Mouse (Mus musculus) frontal cortex, postnatal 10 days (tissue): ENCODE results near the gene Ptms.

ENCODE experiments used
- DNase-seq, 2 experiments: peaks; one replicate each; pipeline ENCODE4 v3.0.0; 2022; ENCODE audit warnings: low spot score in 2 of 2, mixed read lengths in 1 of 2

Ptms gene

DNA sequence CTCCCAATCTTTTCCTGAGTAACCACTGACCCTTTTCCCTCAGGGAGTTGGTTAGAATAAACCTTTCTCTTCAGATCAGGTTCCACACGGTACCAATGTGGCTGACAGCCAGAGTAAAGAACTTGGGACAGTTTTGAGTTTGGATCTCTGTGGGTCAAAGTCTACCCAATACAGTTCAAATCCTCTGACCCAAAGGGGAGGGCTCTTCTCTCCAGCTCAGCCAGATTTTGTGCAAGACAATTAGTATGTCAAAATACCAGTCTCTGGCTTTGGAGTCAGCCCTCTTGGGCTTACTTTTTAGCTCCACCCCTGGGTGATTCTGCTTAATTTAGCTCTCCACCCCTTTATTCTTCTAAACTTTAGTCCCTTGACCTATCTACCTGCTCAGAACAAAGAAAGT is 10.3 kb upstream of the Ptms start:
- no peak for DNase-seq

DNA sequence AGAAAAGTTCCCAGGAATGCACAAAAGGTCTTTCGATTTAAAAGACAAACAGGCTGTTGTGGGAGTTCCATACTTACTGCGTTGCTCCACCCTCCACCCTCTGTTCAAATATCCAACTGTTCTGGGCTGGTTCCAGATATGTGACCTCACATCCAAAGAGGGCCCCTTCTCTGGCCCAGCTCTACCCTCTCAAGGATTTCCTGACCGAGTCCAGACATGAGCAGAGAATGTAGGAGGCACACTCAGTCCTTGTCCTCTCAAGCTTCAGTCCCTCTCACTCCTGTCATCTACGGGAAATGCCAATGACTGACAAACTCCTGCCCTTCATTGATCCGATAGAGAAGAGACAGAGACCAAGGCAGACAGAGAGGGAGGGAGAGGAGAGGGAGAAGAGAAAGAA is 6.0 kb upstream of the Ptms start:
- DNase-seq = no peak

DNA sequence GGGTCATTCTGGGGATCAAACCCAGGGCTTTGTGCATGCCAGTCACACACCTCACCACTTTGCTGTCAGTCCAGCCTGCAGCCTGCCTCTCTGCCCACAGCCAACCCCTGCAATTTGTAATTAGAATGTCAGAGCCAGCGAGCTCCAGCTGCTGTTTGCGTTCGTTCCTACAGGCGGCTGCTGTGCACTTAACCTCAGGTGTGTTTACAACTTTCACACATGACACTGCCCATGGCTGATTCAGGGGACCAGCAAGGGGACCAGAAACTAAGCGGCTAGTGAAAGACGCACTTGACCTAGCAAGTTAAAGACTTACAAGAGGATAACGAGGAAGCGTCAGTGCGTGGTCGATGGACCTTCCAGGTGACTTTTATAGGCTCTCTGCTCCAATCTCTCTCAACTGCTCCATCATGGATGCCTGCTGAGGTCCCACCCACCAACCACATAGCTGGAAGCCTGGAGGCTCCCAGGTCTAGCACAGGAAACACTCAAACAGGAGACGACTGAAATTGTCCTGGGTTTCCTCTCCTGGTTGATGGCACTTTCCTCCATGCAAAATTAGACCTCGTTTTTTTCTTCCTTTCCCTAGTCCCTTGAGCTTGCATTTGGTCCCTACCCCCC is 5.4 kb upstream of the Ptms start:
- DNase-seq = no peak

DNA sequence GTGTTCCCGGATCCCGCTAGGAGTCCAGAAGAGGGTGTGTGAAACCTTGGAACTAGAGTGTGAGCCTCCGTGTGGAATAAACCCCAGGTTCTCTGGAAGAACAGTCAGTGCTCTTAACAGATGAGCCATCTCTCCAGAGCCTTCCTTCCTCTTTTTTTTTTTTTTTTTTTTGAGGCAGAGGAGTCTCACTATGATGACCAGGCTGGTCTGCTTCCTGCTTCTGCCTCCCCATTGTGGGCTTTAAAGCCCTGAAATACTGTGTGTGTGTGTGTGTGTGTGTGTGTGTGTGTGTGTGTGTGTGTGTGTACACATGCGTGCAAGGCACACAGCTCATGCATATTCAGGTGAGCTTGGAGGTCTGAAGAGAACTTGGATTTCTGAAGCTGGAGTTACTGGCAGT is 1.6 kb upstream of the Ptms start:
- DNase-seq = no peak

DNA sequence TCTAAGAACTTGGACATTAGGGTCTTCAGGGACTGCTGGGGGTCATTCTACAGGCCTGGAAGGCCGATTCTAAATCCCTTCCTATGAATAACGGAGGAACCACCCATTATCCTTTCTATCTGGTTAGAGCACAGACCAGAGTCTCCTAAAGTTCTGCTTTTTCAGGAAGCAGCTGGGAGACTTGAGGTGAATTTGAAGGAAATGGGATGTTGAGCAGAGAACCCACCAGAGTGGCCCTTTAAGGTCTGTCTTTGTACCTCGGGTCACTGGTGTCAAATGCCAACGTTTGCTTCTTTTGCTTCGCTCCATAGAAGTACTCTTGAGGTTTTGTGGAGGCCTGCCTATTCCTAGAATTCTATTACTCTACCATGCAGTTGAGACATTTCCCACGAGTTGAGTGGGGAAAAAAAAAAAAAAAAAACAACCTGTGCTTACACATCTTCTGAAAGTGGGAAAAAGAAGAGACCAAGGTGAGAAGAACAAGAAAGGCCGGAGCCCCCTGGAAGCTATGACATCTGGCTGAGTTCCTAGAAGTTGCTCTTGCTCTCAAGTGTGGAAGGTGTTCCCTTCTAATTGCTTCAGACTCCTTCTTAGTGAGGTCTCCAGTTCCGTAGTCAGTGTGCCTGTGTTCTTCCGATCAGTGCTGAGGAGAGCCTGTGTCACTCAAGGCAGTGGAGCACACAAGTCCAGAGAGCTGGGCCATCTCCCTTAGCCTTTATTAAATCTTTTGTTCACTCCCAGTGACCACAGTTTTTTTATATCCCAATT is 599 bp upstream of the Ptms start:
- no peak for DNase-seq

DNA sequence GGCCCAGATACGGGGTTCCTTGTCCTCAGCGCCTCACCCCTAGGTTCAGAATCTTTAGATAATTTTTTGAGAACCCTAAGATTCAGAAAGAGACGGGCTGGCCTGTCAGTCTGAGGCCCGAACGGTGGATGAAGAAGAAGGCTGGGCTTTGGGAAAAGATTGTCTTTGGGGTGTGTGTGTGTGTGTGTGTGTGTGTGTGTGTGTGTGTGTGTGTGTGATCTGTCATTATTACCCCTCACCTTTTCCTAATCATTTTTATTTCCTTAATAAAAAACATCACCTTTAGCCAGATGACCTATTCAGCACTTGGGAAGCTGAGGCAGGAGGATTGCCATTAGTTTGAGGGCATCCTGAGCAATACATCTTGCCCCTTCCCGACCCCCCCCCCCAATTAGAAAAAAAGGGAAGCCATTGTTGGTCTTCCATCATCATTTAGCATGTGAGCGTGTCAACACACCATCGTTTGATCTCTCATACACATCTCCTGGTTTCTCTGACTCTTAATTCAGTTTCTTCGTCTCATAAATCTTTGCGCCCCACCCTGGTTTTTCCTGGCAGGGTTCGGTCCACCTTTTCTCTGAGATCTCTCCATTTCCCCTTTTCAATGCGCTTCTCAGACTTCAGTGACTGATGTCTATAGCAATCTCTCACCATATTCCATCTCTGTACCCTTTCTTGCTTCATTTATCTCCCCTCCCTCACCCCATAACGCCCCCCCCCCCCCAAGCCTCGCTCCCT is 844 bp downstream of the Ptms start:
- no peak for DNase-seq

DNA sequence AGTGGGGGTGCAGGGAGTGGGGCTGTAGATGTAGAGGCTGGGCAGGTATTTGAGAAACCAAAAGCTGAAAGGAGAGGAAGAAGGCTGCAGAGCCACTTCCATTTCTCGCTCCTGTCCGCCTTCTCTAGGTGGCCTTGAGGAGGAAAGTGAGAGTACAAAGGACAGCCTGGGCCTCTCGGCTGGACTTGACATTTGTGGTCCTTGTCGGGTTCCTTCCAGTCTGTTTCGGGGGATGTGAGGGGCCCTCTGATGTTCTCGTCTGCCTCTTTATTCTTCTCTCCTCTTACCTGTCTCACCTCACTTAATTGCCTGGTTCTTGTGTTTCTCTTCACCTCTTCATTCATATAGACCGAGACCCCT is 1.6 kb downstream of the Ptms start:
- no peak for DNase-seq

DNA sequence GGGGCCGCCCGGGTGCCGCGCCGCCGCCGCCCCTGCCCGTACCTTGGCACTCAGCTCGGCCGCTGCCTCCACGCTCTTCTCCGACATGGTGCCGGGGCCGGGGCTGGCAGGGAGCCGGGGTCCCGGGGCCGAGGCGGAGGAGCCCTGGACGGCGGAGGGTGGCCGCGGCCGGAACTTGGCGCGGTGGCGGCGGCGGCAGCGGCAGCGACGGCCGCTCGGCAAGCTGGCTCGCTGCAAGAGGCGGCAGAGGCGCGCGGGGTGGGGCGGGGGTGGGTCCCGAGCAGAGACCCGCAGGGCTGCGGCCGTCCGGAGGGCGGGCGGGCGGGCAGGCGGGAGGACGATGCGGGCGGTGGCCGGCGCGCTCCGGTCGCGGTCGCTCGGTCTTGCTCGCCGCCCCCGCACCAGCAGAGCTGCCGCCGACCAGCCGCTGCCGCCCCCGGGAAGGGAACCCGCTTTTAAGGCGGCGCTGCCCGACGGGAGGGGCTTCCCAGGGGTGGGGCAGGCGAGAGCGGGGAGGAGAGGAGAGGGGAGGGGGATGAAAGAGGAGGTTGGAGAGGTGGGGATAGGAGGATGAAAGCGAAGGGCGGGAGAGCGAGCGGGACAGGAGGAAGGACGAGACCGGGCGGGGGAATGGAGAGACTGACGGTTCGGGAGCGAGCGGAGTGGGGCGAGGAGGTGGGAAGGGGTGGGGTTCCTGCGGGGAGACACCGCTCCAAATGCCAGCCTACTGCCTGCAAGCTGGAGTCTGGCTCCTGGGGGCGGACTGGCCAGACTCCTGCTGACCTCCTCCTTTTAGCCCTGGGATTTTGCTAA is 2.2 kb downstream of the Ptms start:
- peak; percentile 92 for DNase-seq

DNA sequence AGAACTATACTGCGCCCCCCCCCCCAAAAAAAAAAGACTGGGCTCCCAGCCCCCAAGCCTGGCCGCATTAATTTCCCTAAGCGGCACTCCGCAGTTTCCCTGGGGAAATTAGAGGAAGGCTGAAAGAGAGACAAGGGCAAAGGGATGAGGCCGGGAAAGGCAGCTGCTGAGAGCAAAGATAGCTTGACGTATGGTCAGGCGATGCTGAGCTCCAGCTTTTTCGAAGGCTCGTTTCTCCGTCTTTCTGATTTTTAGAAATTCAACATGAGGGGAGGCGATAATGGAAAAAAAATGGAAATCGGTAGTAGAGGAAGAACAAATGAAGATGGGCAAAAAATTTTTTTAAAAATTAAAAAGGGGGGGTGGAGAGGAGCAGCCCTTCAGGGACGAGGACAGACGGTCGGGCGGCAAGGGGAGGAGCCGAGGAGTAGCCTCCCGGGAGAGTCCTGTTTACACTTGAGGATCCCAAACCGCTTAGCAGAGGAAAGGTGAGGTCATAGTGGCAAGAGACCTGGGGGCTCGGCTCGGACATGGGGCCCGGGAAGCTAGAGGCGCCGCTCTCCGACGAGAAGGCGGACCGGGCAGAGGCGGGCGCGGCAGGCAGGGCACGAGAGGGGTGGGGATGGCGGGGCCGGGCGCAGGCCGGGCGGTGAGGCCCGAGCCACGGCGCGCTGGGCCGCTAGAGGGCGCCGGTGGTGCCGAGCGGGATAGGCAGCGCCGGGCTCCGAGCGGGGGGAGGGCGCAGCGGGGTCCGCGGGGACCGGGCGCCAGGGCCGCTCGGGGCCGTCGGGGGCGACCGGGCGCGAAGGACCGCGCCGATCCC is 3.0 kb downstream of the Ptms start:
- DNase-seq = peak; percentile 72 to 87

DNA sequence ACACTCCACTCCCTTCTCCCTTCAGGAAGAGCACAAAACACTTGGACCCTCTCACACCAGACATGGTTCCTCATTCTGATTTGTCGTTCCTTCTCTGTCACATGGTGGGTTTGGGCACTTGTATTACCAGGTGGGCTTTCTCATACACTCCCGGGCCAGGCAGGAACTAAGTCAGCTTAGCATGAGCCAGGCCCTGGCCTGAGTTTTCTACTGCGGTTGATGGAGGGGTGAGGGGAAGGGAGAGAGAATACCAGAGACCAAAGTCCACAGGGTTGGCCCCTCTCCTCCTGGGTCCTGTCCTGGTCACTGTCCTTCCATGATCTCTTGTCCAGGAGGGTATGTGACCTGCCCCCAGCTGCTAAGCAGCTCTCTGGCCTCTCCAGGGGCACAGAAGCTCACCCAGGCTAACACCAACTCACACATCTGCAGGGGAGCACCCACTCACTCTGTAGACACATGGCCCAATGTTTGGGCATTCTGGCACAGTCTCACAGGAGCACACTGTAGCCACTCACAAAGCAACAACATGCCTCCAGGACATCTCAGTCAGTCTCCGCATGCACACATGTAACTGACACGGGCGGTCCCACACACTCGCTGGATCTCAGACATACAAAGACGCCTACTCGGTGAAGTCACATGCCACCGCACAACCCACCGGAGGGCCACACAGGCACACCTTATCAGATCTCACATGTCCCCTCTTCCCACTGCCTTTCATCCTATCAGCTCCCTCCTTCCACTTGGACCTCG is 3.8 kb downstream of the Ptms start:
- DNase-seq = peak; percentile 57 to 73

DNA sequence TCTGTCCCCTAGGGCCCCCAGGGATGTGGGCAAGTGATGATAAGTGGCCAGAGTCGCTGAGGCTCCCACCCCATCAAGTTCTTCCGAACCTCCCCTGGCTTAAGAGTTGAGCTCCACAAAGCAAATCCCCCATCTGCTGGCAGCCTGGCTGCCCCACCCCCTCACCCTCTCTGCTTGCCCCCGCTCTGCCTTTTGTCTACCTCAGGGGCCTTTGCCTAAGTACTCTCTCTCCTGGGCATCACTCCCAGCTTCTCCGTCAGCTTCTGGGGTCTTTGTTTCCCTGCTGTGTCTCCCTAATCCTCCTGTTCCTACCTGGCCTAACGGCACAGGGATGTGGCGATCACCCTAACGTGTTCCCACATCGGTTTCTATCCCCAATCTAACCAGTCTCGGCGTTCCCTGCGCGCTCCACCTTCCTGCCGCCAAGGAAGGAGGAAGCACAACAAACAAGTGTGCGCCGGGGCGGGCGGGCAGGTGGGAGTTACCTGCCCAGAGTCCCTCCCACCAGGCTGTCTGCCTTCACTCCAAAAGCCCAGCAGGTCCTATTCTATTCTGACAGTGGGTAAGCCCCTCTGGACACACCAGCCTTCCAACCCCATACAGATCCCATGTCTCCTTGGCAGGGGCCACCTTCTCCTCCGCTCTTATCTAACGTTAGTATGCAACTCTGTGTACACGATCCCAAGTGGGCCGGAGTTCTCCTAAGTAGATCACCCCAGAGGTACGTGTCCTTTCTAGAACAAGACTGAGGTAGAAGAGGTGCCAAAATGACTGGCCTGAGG is 4.6 kb downstream of the Ptms start:
- DNase-seq = peak in 1 of 2 experiments; percentile 36

DNA sequence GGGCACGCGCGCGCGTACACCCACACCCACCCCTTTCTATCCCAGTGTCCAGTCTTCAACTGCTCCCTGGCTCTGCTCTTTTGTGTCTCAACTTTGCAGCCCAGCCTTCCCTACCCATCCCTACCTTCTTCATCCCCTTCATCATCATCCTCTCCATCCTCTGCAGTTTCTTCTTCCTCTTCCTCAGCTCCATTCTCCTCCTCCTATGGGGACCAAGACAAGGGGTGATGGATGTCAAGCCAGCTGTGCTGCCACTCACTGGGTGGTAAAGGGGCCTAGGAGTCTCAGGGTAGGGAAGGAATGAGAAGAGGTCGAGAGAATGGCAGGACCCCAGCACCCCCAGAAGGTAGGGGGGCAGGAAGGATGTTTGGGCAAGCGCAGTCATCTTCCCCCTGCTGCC is 5.4 kb downstream of the Ptms start:
- no peak for DNase-seq

DNA sequence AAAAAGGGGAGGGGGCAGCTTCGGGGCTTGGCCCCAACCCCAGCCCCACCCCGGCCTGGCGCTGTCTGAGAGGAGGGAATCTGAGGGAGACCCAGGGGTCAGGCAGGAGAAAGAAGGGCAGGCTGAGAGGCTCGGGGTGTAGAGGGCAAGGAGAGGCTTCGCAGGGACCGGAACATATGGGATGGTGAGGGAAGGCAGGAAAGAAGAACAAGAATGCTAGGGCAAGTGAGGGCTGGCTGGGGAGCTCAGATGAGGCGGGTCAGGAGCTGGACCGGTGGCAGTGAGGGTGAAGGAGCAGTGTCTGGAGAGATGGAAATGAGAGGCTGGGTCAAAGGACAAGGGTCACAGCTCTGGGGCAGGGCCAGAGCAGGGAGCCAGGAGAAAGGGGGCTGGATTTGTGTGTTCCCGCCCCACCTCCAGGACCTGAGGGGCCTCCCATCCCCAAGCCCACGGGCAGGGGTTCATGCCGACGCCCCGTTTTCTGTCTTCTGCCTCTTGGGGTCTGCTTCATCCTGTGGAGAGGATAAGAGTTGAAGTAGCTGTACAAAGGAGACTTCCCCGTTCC is 6.1 kb downstream of the Ptms start:
- DNase-seq = no peak

DNA sequence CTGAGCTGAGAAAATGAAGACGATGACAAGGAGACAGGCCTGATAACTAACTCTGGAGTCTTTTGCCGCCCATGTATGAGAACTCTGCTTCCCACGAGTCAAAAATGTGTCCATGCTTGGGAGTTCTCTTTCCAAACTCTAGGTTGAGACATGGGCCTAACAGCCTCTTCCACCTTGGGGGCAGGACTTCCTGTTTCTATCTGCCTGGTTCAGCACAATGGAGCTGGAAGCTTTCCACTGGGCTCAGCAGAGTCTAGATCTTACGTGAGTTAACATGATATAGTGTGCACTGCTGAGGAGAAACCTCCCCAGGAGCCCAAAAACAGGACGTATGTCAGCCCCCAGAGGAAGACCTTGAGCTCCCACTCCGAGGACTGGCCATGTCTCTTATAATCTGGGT is 6.7 kb downstream of the Ptms start:
- no peak for DNase-seq

DNA sequence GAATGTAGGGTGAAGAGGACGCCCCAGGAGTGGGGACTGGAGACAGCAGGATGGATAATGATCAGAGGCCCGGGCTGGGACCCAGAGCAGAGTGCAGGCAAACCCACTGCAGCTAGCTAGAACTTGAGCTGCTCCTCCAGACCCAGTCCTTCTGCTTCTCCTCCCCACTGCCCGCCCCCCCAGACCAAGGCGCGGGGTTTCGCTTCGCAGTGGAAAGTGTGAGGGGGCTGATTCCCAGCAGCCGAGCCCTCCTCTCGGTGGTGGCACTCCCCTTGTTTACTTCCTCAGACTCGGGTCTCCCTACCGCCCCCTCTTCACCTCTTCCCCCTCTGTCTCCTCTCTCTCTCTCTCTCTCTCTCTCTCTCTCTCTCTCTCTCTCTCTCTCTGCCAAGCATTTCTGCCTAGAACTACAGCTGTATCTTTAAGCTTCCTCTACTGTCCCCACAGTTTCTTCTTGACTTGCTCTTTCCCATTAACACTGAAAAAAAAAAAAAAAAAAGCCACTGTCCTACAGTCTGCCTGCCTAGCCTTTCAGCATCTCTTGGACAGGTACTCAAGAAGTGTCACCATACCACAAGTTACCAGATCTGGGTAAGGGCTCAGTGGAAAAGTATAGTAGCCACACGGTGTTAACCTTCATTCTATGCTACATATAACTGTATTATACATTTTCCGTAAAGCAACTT is 8.2 kb downstream of the Ptms start, which contains the start of gene Lag3:
Lag3 (minus strand) TSS at position 173 of the 686 bp plus-strand sequence.
- no peak for DNase-seq

DNA sequence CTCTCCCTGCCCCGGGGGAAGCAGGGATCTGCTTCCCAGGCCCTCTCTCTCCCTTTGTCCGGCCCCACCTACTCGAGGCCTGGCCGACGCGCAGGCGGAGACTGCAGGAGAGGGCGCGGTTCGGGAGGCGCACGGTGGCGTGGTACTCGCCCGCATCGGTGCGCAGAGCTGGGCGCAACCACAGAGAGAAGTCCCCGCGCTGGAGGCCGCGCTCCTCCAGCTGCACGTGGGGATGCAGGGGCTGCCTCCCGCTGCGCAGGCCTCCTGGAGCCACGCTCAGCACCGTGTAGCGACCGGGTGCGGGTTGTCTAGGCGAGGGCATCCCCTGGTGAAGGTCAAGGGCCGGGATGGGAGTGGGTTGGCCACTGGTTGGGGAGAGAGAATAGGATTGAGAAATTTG is 9.9 kb downstream of the Ptms start:
- no peak for DNase-seq

DNA sequence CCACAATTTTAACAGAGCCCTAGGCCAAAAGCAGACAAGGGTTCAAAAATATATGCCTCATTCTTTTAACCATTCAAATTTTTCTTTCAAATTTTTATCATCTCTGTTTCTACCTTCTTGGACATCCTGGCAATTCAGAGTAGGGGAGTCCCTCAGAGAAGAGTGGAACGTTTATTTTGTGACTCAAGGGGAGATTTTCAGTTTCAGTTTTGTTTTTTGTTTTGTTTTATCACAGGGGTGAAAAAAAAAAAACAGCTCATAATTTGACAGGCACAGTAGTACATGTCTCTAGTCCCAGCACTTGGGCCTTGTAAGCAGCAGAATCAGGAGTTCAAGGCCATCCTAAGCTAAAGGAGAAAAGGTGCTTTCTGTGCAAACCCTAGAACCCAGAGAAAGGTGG is 12.1 kb downstream of the Ptms start:
- DNase-seq = no peak

DNA sequence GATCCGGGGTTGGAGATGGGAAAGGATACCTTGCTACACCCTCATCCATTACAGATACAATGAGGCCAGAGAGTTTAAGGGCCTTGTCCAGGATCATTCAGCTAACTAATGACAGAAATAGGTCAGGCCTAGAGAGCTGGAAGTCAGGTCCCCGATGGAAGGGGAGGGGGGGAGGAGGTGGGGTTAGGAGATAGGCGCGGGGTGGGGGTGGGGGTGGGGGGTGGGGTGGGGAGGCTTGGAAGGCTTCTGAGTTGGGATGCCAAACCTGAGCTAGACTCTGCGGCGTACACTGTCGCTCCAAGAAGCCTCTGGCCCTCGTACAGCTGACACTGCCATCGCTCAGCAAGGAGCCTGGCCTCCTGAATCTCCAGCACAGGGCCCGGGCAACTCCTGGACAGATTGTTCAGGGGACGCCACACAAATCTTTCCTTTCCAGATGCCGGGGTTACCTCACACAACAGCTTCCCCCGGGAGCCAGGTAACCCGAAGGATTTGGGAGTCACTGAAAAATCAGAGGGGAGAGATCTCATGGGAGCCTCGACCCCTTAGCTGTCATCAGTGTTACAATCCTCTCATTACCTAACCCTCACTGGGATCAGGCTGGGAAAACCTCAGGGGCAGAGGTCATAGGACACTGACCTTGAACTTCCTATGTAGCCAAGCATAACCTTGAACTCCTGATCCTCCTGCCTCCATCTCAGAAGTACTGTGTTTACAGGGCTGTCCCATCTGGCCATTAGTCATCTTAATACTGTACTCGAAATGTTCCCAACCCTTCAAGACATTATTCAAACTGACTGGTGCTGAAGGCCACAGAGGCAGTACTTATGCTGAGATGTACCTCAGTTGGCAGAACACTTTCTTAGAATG is 14.7 kb downstream of the Ptms start:
- DNase-seq = no peak
